Mouse (Mus musculus) ES-E14 (cell line): Measurements from ENCODE around the gene Rplp1.

Experiments
- CHD2 ChIP-seq: IDR thresholded peaks from 2 replicates; pipeline ENCODE4 v1.6.1; 2014; ENCODE audit warnings: mild to moderate bottlenecking, low read depth, low read length, inconsistent platforms
- HCFC1 ChIP-seq: IDR thresholded peaks from 2 replicates; pipeline ENCODE4 v1.6.1; 2012; ENCODE audit warnings: low read length, inconsistent platforms, borderline replicate concordance; ENCODE audit not compliant: insufficient read depth
- MAFK ChIP-seq: IDR thresholded peaks from 2 replicates; pipeline ENCODE4 v1.6.1; 2014; ENCODE audit warnings: mild to moderate bottlenecking, low read depth, low read length, inconsistent platforms; ENCODE audit not compliant: insufficient read depth
- ZC3H11A ChIP-seq: IDR thresholded peaks from 2 replicates; pipeline ENCODE4 v1.6.1; 2012; ENCODE audit warnings: low read depth, mild to moderate bottlenecking, inconsistent platforms, low read length, borderline replicate concordance
- ZNF384 ChIP-seq: IDR thresholded peaks from 2 replicates; pipeline ENCODE4 v1.6.1; 2012; ENCODE audit warnings: low read depth, low read length, inconsistent platforms

- no peak for TF ChIP-seq ZC3H11A
- no peak for TF ChIP-seq MAFK
- TF ChIP-seq ZNF384 = no peak
- no peak for TF ChIP-seq HCFC1
- no peak for TF ChIP-seq CHD2
Measured at GRCm38 (mm10) chr9:61911300-61912128, 2.8 kb downstream of the Rplp1 start.
